Mouse (Mus musculus): Measurements from ENCODE around the gene Tbx6. TPM values are rescaled to one million over a fixed set of nuclear protein-coding genes. Genes with fewer than 3 reads are reported as not detected.

Gene Tbx6
- polyA plus RNA-seq, 1 experiment from 2014 or later, result 0.56 TPM

- no peak overlapping the region for H3K4me3 ChIP-seq (ENCODE audit: low read depth, low read length)
- no peaks in the 10 kb centered on the region for H3K4me1 ChIP-seq (ENCODE audit: insufficient read depth, low read depth, low read length)
- H3K9me3 ChIP-seq (ENCODE audit: low read length), result no peaks in the 10 kb centered on the region
- ATAC-seq, result no peak
- no peak overlapping the region for H3K4me2 ChIP-seq (replicated peaks; ENCODE audit: low read depth, low read length)
- 88% methylated on average over 13 of the region's 13 CpGs for WGBS
- no peak overlapping the region for H3K9ac ChIP-seq (replicated peaks; ENCODE audit: low read depth)
- H3K27me3 ChIP-seq (replicated peaks; ENCODE audit: insufficient read depth, low read length), result no peaks in the 10 kb centered on the region
- no peaks in the 10 kb centered on the region for H3K36me3 ChIP-seq (ENCODE audit: insufficient read depth, low read length)
- no peak for DNase-seq (ENCODE audit: low spot score)
- no peak overlapping the region for H3K27ac ChIP-seq (ENCODE audit: low read length)
- TF ChIP-seq CTCF (IDR thresholded peaks at IDR 0.05) (no peak), EP300 (IDR thresholded peaks at IDR 0.05) (no peak)
Observed at GRCm38 (mm10) chr7:126741964-126742482, 39.3 kb upstream of the Tbx6 start.

GRCm38 (mm10) chr7:126746066-126746465, 35.2 kb upstream of the Tbx6 start:
- Histone ChIP-seq H3K27me3 (replicated peaks; ENCODE audit: insufficient read depth, low read length) (no peaks in the 10 kb centered on the region), H3K4me2 (replicated peaks; ENCODE audit: low read depth, low read length) (no peak overlapping the region), H3K9me3 (ENCODE audit: low read length) (no peaks in the 10 kb centered on the region), H3K4me1 (ENCODE audit: insufficient read depth, low read depth, low read length) (no peaks in the 10 kb centered on the region), H3K27ac (ENCODE audit: low read length) (no peak overlapping the region), H3K4me3 (ENCODE audit: low read depth, low read length) (no peak overlapping the region), H3K9ac (replicated peaks; ENCODE audit: low read depth) (no peak overlapping the region), H3K36me3 (ENCODE audit: insufficient read depth, low read length) (no peaks in the 10 kb centered on the region)
- TF ChIP-seq EP300 (IDR thresholded peaks at IDR 0.05) (no peak), CTCF (IDR thresholded peaks at IDR 0.05) (no peak)
- 77% methylated on average over 12 of the region's 12 CpGs for WGBS
- DNase-seq (ENCODE audit: low spot score) (peak; percentile 62), ATAC-seq (peak; percentile 62)

DNA sequence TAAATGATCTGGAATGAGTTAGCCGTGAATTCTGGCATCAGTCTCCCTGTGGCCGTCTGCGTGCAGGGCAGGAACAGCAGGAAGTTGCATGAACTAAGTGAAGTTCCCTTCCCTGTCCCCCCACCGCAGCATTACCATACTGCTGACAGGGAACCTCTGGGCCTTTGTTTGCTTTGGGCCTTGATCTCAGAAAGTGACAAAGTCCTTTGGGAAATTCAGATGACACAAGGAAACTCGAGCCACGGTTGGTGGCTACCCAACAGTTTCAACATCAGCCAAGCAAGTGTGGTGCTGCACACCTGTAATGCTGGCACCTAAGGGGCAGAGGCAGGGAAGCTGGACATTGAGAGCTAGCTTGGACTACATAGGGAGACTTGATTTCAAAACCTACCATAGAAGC, 34.5 kb upstream of the Tbx6 start:
- Histone ChIP-seq H3K36me3 (ENCODE audit: insufficient read depth, low read length) (no peaks in the 10 kb centered on the region), H3K27ac (ENCODE audit: low read length) (no peak overlapping the region), H3K27me3 (replicated peaks; ENCODE audit: insufficient read depth, low read length) (no peaks in the 10 kb centered on the region), H3K4me2 (replicated peaks; ENCODE audit: low read depth, low read length) (no peak overlapping the region), H3K4me3 (ENCODE audit: low read depth, low read length) (no peak overlapping the region), H3K9me3 (ENCODE audit: low read length) (no peaks in the 10 kb centered on the region), H3K4me1 (ENCODE audit: insufficient read depth, low read depth, low read length) (no peaks in the 10 kb centered on the region), H3K9ac (replicated peaks; ENCODE audit: low read depth) (no peak overlapping the region)
- TF ChIP-seq CTCF (IDR thresholded peaks at IDR 0.05), result no peak
- TF ChIP-seq EP300 (IDR thresholded peaks at IDR 0.05), result no peak
- WGBS, result 16% methylated on average over 6 of the region's 6 CpGs
- no peak for DNase-seq (ENCODE audit: low spot score)
- peak; percentile 70 for ATAC-seq

GRCm38 (mm10) chr7:126748824-126749223, 32.5 kb upstream of the Tbx6 start:
- H3K4me2 ChIP-seq (replicated peaks; ENCODE audit: low read depth, low read length), result no peak overlapping the region
- H3K9me3 ChIP-seq (ENCODE audit: low read length), result no peaks in the 10 kb centered on the region
- H3K4me1 ChIP-seq (ENCODE audit: insufficient read depth, low read depth, low read length), result no peaks in the 10 kb centered on the region
- TF ChIP-seq CTCF (IDR thresholded peaks at IDR 0.05), result no peak
- H3K4me3 ChIP-seq (ENCODE audit: low read depth, low read length), result no peak overlapping the region
- no peaks in the 10 kb centered on the region for H3K27me3 ChIP-seq (replicated peaks; ENCODE audit: insufficient read depth, low read length)
- ATAC-seq, result no peak
- H3K36me3 ChIP-seq (ENCODE audit: insufficient read depth, low read length), result no peaks in the 10 kb centered on the region
- H3K9ac ChIP-seq (replicated peaks; ENCODE audit: low read depth), result no peak overlapping the region
- no peak for DNase-seq (ENCODE audit: low spot score)
- H3K27ac ChIP-seq (ENCODE audit: low read length), result no peak overlapping the region
- WGBS, result 54% methylated on average over 7 of the region's 7 CpGs

DNA sequence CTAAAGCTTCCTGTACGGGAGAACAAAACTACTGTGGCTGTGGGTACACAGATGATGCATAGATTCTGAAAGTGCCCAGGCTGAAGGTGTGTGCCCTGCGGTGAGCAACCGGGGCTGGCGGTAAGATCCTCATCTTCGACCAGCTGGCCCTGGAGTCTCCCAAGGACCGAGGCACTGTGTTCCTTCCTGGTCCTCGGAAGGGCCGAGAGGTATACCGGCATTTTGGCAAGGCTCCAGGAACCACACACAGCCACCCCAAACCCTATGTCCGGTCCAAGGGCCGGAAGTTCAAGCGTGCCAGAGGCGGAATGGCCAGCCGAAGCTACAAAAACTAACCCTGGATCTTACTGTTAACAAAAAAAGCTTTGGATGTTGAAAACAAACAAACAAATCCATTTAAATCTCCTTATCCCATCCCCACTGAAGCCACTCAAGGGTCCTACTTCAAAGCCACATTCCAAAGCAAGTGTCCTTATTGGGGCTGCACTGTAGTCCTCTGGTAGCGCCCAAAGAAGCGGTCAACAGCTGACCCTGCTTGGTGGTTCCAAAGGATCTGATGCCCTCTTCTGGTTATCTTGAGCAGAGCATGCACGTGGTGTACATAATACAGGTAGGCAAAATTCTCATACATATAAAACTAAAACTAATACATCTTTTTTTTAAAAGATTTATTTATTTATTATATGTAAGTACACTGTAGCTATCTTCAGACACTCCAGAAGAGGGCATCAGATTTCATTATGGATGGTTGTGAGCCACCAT, 31.5 kb upstream of the Tbx6 start:
- Histone ChIP-seq H3K9ac (replicated peaks; ENCODE audit: low read depth) (no peak overlapping the region), H3K4me2 (replicated peaks; ENCODE audit: low read depth, low read length) (no peak overlapping the region), H3K36me3 (ENCODE audit: insufficient read depth, low read length) (no peaks in the 10 kb centered on the region), H3K27me3 (replicated peaks; ENCODE audit: insufficient read depth, low read length) (no peaks in the 10 kb centered on the region), H3K4me3 (ENCODE audit: low read depth, low read length) (no peak overlapping the region), H3K9me3 (ENCODE audit: low read length) (no peaks in the 10 kb centered on the region), H3K4me1 (ENCODE audit: insufficient read depth, low read depth, low read length) (no peaks in the 10 kb centered on the region), H3K27ac (ENCODE audit: low read length) (no peak overlapping the region)
- ATAC-seq (no peak), DNase-seq (ENCODE audit: low spot score) (no peak)
- WGBS, result 78% methylated on average over 17 of the region's 17 CpGs
- TF ChIP-seq CTCF (IDR thresholded peaks at IDR 0.05), result peak; percentile 30; the same call in 1 of the 2 replicates
- TF ChIP-seq EP300 (IDR thresholded peaks at IDR 0.05), result no peak

DNA sequence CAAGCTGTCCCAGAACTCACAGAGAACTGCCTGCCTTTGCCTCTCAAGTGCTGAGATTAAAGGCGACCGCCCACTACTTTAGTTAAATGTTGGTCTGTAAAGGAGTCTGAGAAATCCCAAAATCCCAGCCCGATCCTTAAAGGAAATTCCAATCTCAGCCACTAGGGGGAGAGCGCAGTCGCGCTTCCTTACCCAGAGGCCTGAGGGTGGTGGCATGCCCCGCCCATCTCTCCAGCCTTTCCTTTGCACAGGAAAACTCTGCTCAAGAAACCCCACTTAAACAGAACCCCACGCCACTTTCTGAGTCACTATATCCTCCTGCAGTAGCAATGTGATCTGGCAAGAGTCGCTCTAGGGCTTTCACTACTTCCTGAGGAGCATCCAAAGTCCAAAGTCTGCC, 26.4 kb upstream of the Tbx6 start:
- Histone ChIP-seq H3K4me2 (replicated peaks; ENCODE audit: low read depth, low read length) (peak overlapping the region; percentile 23; the same call in 1 of the 2 replicates), H3K27ac (ENCODE audit: low read length) (peak overlapping the region; percentile 4; the same call in 1 of the 2 replicates), H3K36me3 (ENCODE audit: insufficient read depth, low read length) (no peaks in the 10 kb centered on the region), H3K4me3 (ENCODE audit: low read depth, low read length) (no peak overlapping the region), H3K9ac (replicated peaks; ENCODE audit: low read depth) (no peak overlapping the region), H3K4me1 (ENCODE audit: insufficient read depth, low read depth, low read length) (no peaks in the 10 kb centered on the region), H3K9me3 (ENCODE audit: low read length) (no peaks in the 10 kb centered on the region), H3K27me3 (replicated peaks; ENCODE audit: insufficient read depth, low read length) (no peaks in the 10 kb centered on the region)
- WGBS, result under 1% methylated on average over 9 of the region's 9 CpGs
- no peak for TF ChIP-seq EP300 (IDR thresholded peaks at IDR 0.05)
- peak; percentile 91 for TF ChIP-seq CTCF (IDR thresholded peaks at IDR 0.05)
- ATAC-seq, result peak; percentile 75
- DNase-seq (ENCODE audit: low spot score), result peak; percentile 93
